Mouse (Mus musculus): ENCODE measurements around the gene Ndufab1. TPM values are rescaled to one million over a fixed set of nuclear protein-coding genes. Genes with fewer than 3 reads are reported as not detected.

The Ndufab1 gene
- polyA plus RNA-seq (2017; shearing (Covaris generic)) = 124 TPM

GRCm38 (mm10) chr7:122101747-122102244 lies at the start of gene Ndufab1:
Gene Ndufab1, minus strand, starts transcription at chr7:122101886.

GRCm38 (mm10) chr7:122132497-122133337 lies 31.0 kb upstream of the Ndufab1 start, which contains the start of the genes Palb2 and Dctn5:
Gene Palb2, minus strand, starts transcription at chr7:122132985.
Gene Dctn5, plus strand, starts transcription at chr7:122133041.

GRCm38 (mm10) chr7:122066945-122067516 lies 34.7 kb downstream of the Ndufab1 start, which contains the start of the genes Ubfd1 and Ears2:
Gene Ubfd1, plus strand, starts transcription at chr7:122067175.
Gene Ears2, minus strand, starts transcription at chr7:122067263.

Other genes starting within 250 kb of the Ndufab1 start
- 0.61 TPM for gene Scnn1b, start 236.8 kb downstream of the Ndufab1 start, polyA plus RNA-seq (2017; shearing (Covaris generic))
- gene Cog7, start 120.2 kb downstream of the Ndufab1 start, polyA plus RNA-seq (2017; shearing (Covaris generic)) = 19.7 TPM
- 2.9 TPM for gene Gga2, start 80.7 kb downstream of the Ndufab1 start, polyA plus RNA-seq (2017; shearing (Covaris generic))
- 7.6 TPM for gene Ubfd1, start 34.7 kb downstream of the Ndufab1 start, polyA plus RNA-seq (2017; shearing (Covaris generic))
- gene Ears2, start 34.6 kb downstream of the Ndufab1 start, polyA plus RNA-seq (2017; shearing (Covaris generic)) = 11.8 TPM
- 9.1 TPM for gene Palb2, start 31.1 kb upstream of the Ndufab1 start, polyA plus RNA-seq (2017; shearing (Covaris generic))
- 138 TPM for gene Dctn5, start 31.2 kb upstream of the Ndufab1 start, polyA plus RNA-seq (2017; shearing (Covaris generic))
- 5.4 TPM for gene Plk1, start 57.6 kb upstream of the Ndufab1 start, polyA plus RNA-seq (2017; shearing (Covaris generic))
- gene Ern2, start 84.3 kb upstream of the Ndufab1 start, polyA plus RNA-seq (2017; shearing (Covaris generic)) = not detected
- gene Chp2, start 117.6 kb upstream of the Ndufab1 start, polyA plus RNA-seq (2017; shearing (Covaris generic)) = not detected
- gene Prkcb, start 186.9 kb upstream of the Ndufab1 start, polyA plus RNA-seq (2017; shearing (Covaris generic)) = 28.1 TPM

All from CD4-positive, CD25-positive, alpha-beta regulatory T cell, adult 9 weeks (primary cell).